Mouse (Mus musculus): Measurements from ENCODE around the gene Gm39653. TPM values are rescaled to one million over a fixed set of nuclear protein-coding genes. Genes with fewer than 3 reads are reported as not detected.

The Gm39653 gene
- polyA plus RNA-seq, 3 experiments from 2014 or later = not detected

Other genes starting within 250 kb of the Gm39653 start
- gene Adam23, start 170.1 kb upstream of the Gm39653 start, polyA plus RNA-seq (2017; shearing (Covaris generic)) = under 1 TPM in 2 of 3 experiments, not detected in 1; 0.38 to 0.45 TPM
- not detected for gene Dytn, start 71.0 kb downstream of the Gm39653 start, polyA plus RNA-seq (2017; shearing (Covaris generic))
- gene Mdh1b, start 114.3 kb downstream of the Gm39653 start, polyA plus RNA-seq (2017; shearing (Covaris generic)) = not detected
- gene Fastkd2, start 114.6 kb downstream of the Gm39653 start, polyA plus RNA-seq (2017; shearing (Covaris generic)) = 10 to 100 TPM; 38.2 to 44.4 (median 42.0) TPM
- under 1 TPM in 1 of 3 experiments, not detected in 2; 0.26 TPM for gene 4933402D24Rik, start 153.3 kb downstream of the Gm39653 start, polyA plus RNA-seq (2017; shearing (Covaris generic))